Mouse (Mus musculus): ENCODE measurements around the gene Nipal4.
A peak's percentile ranks its signal among the peaks of the same experiment; 100 is the strongest.

The Nipal4 gene

DNA sequence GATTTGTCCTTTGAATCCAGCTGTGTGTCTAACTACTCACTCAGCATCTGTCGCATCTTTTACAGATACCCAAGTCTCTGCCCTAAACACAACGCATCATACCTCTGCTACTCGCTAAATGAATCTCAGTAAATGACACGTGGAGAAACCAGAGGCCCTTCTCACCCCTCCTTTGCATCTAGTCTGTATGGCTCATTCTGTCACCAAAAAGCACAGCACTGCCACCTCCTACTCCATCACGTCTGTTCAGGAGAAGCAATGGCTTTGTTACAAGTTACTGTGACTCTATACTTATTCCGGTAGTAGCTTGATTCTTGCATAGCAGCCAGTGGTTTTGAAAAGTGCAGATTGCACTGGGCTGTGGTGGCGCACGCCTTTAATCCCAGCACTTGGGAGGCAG, 9.4 kb downstream of the Nipal4 start:
- peak; percentile 16 for DNase-seq

GRCm38 (mm10) chr11:46146619-46147018, 19.7 kb downstream of the Nipal4 start:
- DNase-seq, result no peak

DNA sequence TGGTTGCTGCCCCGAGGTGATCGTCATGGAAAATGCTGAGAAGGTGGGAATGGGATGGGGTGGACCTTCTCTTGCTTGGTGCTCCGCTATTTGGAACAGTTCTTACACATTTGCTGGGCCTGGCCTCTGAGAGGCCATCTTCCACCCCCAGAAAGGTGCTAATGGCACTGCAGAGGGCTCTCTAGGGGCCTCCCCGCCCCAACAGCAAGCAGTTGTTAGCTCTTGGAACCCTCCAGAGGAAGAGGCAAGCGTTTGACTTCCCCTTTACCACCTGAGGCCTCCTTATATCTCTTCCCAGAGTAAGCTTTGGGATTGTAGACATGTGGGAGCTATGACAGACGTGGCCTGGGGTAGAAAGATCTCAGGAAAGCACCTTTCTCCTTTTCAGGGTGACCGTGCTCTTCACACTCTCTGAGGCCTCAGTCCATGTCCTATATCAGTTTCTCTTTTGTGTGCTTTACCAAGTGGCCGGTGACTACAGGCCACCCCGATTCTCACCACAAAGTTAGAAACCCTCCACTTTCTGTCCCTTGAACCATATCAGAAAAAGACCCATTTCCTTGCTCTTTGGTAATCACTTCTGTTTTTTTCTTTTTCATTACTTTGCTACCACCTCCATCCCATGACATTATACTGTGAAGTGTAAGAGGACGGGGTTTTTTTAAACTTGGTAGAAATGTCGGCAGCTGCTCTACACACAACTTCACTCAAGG, 21.0 kb downstream of the Nipal4 start:
- no peak for DNase-seq

DNA sequence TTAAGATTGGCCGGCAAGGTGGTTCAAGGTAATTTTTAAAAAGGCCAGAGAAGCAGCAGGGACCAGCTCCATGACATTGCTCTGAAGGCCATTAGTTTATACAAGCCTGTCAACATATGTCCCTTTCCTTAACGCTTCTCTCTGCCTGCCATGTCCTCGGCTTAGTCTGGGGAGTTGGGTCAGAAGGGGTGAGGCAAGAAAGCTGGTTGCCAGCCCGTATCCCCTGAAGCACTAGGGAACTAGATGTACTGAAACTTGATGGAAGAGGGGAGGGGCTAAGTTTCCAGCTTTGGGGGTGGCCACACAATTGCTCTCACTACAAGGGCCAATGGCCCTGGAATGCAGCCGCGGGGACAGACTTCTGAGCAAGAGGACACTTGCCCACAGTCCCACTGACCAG, 23.0 kb downstream of the Nipal4 start:
- no peak for DNase-seq

GRCm38 (mm10) chr11:46134899-46135298, 31.4 kb downstream of the Nipal4 start:
- peak; percentile 63 for DNase-seq

- no peak for DNase-seq
Observed at GRCm38 (mm10) chr11:46131022-46131986, 35.0 kb downstream of the Nipal4 start.

DNA sequence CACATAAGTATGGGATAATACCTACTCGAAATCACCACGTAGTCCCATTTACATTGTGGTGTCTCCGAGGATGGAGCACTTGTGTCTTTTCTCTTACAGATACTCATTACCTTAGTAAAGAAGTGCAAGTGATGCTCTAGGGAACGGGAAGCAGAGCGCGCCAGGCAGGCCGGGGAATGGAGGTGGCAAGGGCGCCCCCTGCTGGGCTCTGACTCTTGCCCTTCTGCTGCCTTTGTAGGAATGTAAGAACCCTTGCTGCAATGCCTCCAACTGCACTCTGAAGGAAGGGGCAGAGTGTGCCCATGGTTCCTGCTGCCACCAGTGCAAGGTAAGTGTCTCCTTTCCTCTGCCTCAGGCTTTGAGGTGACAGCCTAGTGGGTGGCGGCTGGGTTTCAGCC, 37.8 kb downstream of the Nipal4 start:
- DNase-seq, result peak; percentile 54

- no peak for DNase-seq
Observed at GRCm38 (mm10) chr11:46127621-46128547, 38.4 kb downstream of the Nipal4 start.

DNA sequence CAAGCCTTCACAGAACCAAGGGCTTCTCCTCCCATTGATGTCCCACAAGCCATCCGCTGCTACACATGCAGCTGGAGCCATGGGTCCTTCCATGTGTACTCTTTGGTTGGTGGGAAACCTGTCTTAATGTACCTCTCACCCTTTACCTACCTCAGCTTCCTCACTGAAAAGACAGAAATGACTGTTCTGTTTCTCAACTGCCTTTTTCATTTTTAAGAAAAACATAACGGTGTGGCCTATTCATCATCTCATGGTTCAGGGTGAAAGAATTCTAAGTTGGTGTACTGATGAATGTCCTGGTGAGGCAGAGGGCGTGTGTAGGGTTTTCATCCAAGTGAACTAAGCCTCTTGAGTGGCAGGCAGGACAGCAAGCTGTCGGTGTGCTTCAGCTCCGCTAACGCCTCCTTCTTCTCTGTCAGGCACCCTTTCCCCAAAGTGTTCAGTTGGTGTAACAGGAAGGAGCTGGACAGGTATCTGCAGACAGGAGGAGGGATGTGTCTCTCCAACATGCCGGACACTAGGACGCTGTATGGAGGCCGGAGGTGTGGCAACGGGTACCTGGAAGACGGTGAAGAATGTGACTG, 39.4 kb downstream of the Nipal4 start:
- no peak for DNase-seq

DNA sequence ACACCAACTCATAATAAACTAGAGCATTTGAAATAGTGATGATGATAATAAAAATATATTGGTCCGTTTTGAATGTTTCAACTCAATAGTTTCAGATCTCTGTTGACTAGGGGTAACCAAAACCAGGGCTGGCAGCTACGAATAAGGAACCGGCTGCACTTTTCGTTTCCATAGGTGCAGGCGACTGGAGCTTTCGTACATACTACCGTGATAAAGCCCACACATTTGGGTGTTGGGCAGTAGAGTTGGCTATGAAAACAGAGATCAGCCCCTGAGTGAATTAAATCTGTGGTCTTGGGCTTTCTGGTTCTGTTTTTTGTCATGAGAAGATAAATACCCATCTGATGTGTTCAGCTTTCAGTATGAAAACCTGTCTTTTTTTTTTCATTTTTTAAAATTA, 40.0 kb downstream of the Nipal4 start:
- DNase-seq, result no peak

- DNase-seq, result no peak
Observed at GRCm38 (mm10) chr11:46125835-46126229, 40.5 kb downstream of the Nipal4 start.

- no peak for DNase-seq
Observed at GRCm38 (mm10) chr11:46125093-46125834, 41.0 kb downstream of the Nipal4 start.

- no peak for DNase-seq
Observed at GRCm38 (mm10) chr11:46123328-46123866, 42.9 kb downstream of the Nipal4 start.

GRCm38 (mm10) chr11:46122875-46123274, 43.4 kb downstream of the Nipal4 start:
- no peak for DNase-seq

- DNase-seq, result no peak
Observed at GRCm38 (mm10) chr11:46121666-46122065, 44.6 kb downstream of the Nipal4 start.

DNA sequence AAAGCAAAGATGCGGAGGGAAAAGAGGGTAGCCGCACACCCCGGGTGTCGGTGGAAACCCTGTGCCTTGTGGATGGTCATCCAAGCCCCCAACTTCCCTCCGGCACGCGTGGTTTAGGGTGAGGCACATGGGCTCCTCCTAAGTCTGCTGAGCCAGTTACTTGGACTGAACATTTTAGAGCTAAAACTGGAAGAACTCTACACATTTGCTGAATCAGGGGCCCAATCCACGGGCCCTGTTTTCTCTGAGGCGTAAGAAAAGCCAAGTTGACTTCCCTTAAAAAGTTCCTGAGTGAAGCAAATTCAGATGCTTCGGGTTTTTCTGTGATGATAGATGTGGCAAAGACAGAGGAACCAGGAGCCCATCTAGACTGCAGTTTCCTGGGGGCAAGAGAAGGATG, 46.2 kb downstream of the Nipal4 start:
- no peak for DNase-seq

- DNase-seq, result no peak
Observed at GRCm38 (mm10) chr11:46119624-46120023, 46.7 kb downstream of the Nipal4 start.

- DNase-seq, result no peak
Observed at GRCm38 (mm10) chr11:46116510-46116909, 49.8 kb downstream of the Nipal4 start.

DNA sequence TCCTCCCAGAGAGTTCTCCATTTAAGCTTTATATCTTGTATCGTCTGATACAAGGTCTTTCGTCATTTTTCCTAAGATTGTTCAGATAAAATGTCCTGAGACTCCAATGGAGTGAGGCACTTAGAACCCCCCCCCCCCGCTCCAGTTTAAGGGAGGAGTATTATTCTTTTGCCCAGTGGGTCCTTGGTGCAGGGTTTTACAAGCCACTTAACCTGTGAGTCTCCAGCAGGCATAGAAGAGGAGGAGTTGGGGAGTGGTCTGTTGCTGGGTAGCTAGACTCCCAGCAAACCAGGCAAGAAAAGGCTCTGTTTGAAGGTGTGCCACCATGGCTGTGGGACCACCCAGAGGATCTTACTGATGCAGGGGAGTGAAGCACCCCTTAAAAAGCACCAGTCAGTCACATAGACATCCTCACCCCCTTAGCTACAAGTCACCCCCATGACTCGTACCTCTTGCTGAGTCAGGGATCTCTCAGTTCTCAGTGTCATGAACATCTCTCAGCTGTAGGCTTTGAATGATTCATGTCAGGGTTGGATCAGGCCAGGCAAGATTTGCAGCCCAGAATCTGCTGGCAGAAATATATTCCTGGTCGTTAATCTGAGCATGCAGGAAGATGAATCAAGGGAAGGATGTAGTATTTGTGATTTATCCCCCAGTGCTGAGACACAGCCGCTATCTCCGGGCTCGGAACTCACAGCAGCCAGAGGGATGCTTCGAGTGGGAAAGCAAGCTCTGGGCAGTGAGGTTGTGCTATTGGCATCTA, 50.7 kb downstream of the Nipal4 start:
- no peak for DNase-seq

GRCm38 (mm10) chr11:46115011-46115410, 51.3 kb downstream of the Nipal4 start:
- DNase-seq, result no peak

GRCm38 (mm10) chr11:46114221-46114620, 52.1 kb downstream of the Nipal4 start:
- no peak for DNase-seq

All from layer of hippocampus, adult 9-11 months (tissue).